Comparison of ENCODE assay signal across 22 mouse cellular contexts in genomic region chr1:126317345-126317744, GRCm38 (mm10).
A peak's percentile ranks its signal among the peaks of the same experiment; 100 is the strongest.
DNase-seq lines count a peak whose midpoint lies in the region; ATAC-seq lines count a peak whose summit lies in the region.
"Had no signal": no experiment of that assay in that cellular context is flagged by ENCODE, and none has a peak within 500 bp of the region (broad histone marks: within the 10 kb centered on the region; RNA-seq: fewer than 3 reads in every experiment).

No protein-coding gene starts in this region.

- no peak for DNase-seq in gastrocnemius, adult 18-20 months (ENCODE audit: low spot score)
- no peak for DNase-seq in hindbrain, embryonic 10.5 days (ENCODE audit: low spot score)
- DNase-seq: adrenal gland, adult 2 months; B cell, adult 2 months; cerebellum, adult 11 months; cerebellum, adult 9-10 months; cerebellum, postnatal 36 days; gastrocnemius, postnatal 14 days; kidney, adult 11 months; lung, postnatal 36 days; thymus, adult 2 months; thymus, postnatal 36 days had no signal

- H3K4me3 ChIP-seq in megakaryocyte, embryonic 14.5 days (replicated peaks) = peak overlapping the region; percentile 57
- H3K4me3 ChIP-seq in liver, embryonic 12.5 days = no peak overlapping the region; the same call in 1 of the 2 replicates
- no peak overlapping the region for H3K4me3 ChIP-seq in liver, embryonic 16.5 days (ENCODE audit: low read depth, low read length)
- no peak overlapping the region for H3K4me3 ChIP-seq in hindbrain, embryonic 10.5 days
- H3K4me3 ChIP-seq: embryonic facial prominence, embryonic 12.5 days; forebrain, embryonic 10.5 days; hindbrain, embryonic 15.5 days had no signal

- no peaks in the 10 kb centered on the region for H3K27me3 ChIP-seq in megakaryocyte, embryonic 14.5 days (replicated peaks)
- H3K27me3 ChIP-seq in liver, embryonic 12.5 days (replicated peaks) = no peaks in the 10 kb centered on the region
- no peaks in the 10 kb centered on the region for H3K27me3 ChIP-seq in liver, embryonic 16.5 days (ENCODE audit: control insufficient read depth, insufficient read depth, low read depth, low read length)
- H3K27me3 ChIP-seq in hindbrain, embryonic 10.5 days (ENCODE audit: insufficient read depth, poor library complexity, severe bottlenecking) = no peaks in the 10 kb centered on the region
- H3K27me3 ChIP-seq: embryonic facial prominence, embryonic 12.5 days; hindbrain, embryonic 15.5 days had no signal

- H3K9ac ChIP-seq in liver, embryonic 12.5 days = no peak overlapping the region
- no peak overlapping the region for H3K9ac ChIP-seq in liver, embryonic 16.5 days (ENCODE audit: low read depth, low read length)
- H3K9ac ChIP-seq: embryonic facial prominence, embryonic 12.5 days; hindbrain, embryonic 15.5 days had no signal

- peak overlapping the region; percentile 46 for H3K4me2 ChIP-seq in liver, embryonic 12.5 days
- 0 out of 2 replicates have a peak overlapping the region, but pooled peaks have one; percentile 26 for H3K4me2 ChIP-seq in liver, embryonic 16.5 days (ENCODE audit: low read depth, low read length)
- H3K4me2 ChIP-seq: embryonic facial prominence, embryonic 12.5 days; hindbrain, embryonic 15.5 days had no signal

- no peaks in the 10 kb centered on the region for H3K9me3 ChIP-seq in megakaryocyte, embryonic 14.5 days
- H3K9me3 ChIP-seq in liver, embryonic 12.5 days (replicated peaks) = no peaks in the 10 kb centered on the region
- no peaks in the 10 kb centered on the region for H3K9me3 ChIP-seq in liver, embryonic 16.5 days (replicated peaks; ENCODE audit: control insufficient read depth, low read length)
- H3K9me3 ChIP-seq in hindbrain, embryonic 10.5 days = no peaks in the 10 kb centered on the region
- H3K9me3 ChIP-seq: embryonic facial prominence, embryonic 12.5 days; forebrain, embryonic 10.5 days; hindbrain, embryonic 15.5 days had no signal

- no peak for ATAC-seq in megakaryocyte, adult 5-6 weeks (ENCODE audit: poor library complexity, severe bottlenecking)
- ATAC-seq in liver, embryonic 12.5 days = peak; percentile 40
- no peak for ATAC-seq in liver, embryonic 16.5 days (ENCODE audit: low read depth)
- ATAC-seq: activated CD4-positive, CD25-positive, alpha-beta regulatory T cell, adult 4 months; forebrain, embryonic 16.5 days; inflammation-experienced regulatory T-cells, adult 6 months had no signal

- H3K4me1 ChIP-seq in megakaryocyte, embryonic 14.5 days = peaks cover 30% of the 10 kb centered on the region
- peaks cover 30% of the 10 kb centered on the region for H3K4me1 ChIP-seq in liver, embryonic 12.5 days
- H3K4me1 ChIP-seq in liver, embryonic 16.5 days (ENCODE audit: control insufficient read depth, low read depth, low read length) = no peaks in the 10 kb centered on the region; the same call in none of the 2 replicates
- peaks cover 7% of the 10 kb centered on the region for H3K4me1 ChIP-seq in hindbrain, embryonic 10.5 days (replicated peaks)
- H3K4me1 ChIP-seq: embryonic facial prominence, embryonic 12.5 days; forebrain, embryonic 10.5 days had no signal

- H3K27ac ChIP-seq in liver, embryonic 12.5 days = peak overlapping the region; percentile 59; the same call in 1 of the 2 replicates
- H3K27ac ChIP-seq in liver, embryonic 16.5 days (ENCODE audit: low read length) = no peak overlapping the region
- H3K27ac ChIP-seq in hindbrain, embryonic 10.5 days = no peak overlapping the region
- H3K27ac ChIP-seq: embryonic facial prominence, embryonic 12.5 days; forebrain, embryonic 10.5 days; hindbrain, embryonic 15.5 days had no signal

- H3K36me3 ChIP-seq in megakaryocyte, embryonic 14.5 days (replicated peaks; ENCODE audit: low read length) = no peaks in the 10 kb centered on the region
- no peaks in the 10 kb centered on the region for H3K36me3 ChIP-seq in liver, embryonic 12.5 days
- H3K36me3 ChIP-seq in liver, embryonic 16.5 days (ENCODE audit: control insufficient read depth, insufficient read depth) = no peaks in the 10 kb centered on the region
- no peaks in the 10 kb centered on the region for H3K36me3 ChIP-seq in hindbrain, embryonic 10.5 days
- H3K36me3 ChIP-seq: embryonic facial prominence, embryonic 12.5 days; forebrain, embryonic 10.5 days; hindbrain, embryonic 15.5 days had no signal

- 61% methylated on average over 4 of the region's 4 CpGs for WGBS in liver, embryonic 12.5 days (ENCODE audit: insufficient replicate concordance)
- 47% methylated on average over 4 of the region's 4 CpGs for WGBS in liver, embryonic 16.5 days (ENCODE audit: insufficient replicate concordance)
- WGBS in hindbrain, embryonic 10.5 days = 89% methylated on average over 4 of the region's 4 CpGs
